Mouse (Mus musculus) midbrain, embryonic 16.5 days (tissue): ENCODE measurements around the gene Cxcl16. TPM values are rescaled to one million over a fixed set of nuclear protein-coding genes. Genes with fewer than 3 reads are reported as not detected.

Source experiments
- ATAC-seq: fragments of 200-750 bp; cut with Nextera tagmentation; 2 replicates; pipeline ENCODE4 v1.8.0; 2017; ENCODE audit warnings: moderate TSS enrichment
- H3K27ac ChIP-seq: fragments of 300-500 bp; sonication (generic); 2 replicates; pipeline ENCODE4 v1.5.1; 2014; ENCODE audit warnings: mild to moderate bottlenecking, low read length, mixed read lengths
- H3K27me3 ChIP-seq: fragments of 300-500 bp; sonication (generic); 2 replicates; pipeline ENCODE4 v1.6.1; 2014; ENCODE audit warnings: low read depth, low read length, mixed read lengths; ENCODE audit not compliant: control insufficient read depth, insufficient read depth
- H3K36me3 ChIP-seq: fragments of 300-500 bp; sonication (generic); 2 replicates; pipeline ENCODE4 v1.6.1; 2014; ENCODE audit warnings: mild to moderate bottlenecking, low read length, moderate library complexity, mixed read lengths; ENCODE audit not compliant: control insufficient read depth, insufficient read depth
- H3K4me1 ChIP-seq: fragments of 300-500 bp; sonication (generic); 2 replicates; pipeline ENCODE4 v1.6.1; 2014; ENCODE audit warnings: mild to moderate bottlenecking, low read length, mixed read lengths; ENCODE audit not compliant: control insufficient read depth, insufficient read depth
- H3K4me2 ChIP-seq: fragments of 300-500 bp; sonication (generic); 2 replicates; pipeline ENCODE4 v1.6.1; 2014; ENCODE audit warnings: mild to moderate bottlenecking, low read length, mixed read lengths
- H3K4me3 ChIP-seq: fragments of 300-500 bp; sonication (generic); 2 replicates; pipeline ENCODE4 v1.5.1; 2014; ENCODE audit warnings: low read depth, mild to moderate bottlenecking, low read length, moderate library complexity, mixed read lengths
- H3K9ac ChIP-seq: fragments of 300-500 bp; sonication (generic); 2 replicates; pipeline ENCODE4 v1.6.1; 2014; ENCODE audit warnings: low read depth, low read length, mixed read lengths
- H3K9me3 ChIP-seq: fragments of 300-500 bp; sonication (generic); replicated peaks from 2 replicates; pipeline ENCODE4 v1.6.1; 2014; ENCODE audit warnings: mild to moderate bottlenecking, low read length, mixed read lengths; ENCODE audit not compliant: control insufficient read depth, poor library complexity, severe bottlenecking
- WGBS: fragments of 180-500 bp; shearing (Covaris S2); extraction: QIAGEN DNeasy Blood & Tissue Kit; methylation state at CpG from one replicate; pipeline ENCODE4 v1.1.7; 2014; 5-methylcytosine and 5-hydroxymethylcytosine counted together
- polyA plus RNA-seq: library from polyadenylated mRNA; unstranded; fragments of >200 nt; fragmentation: Nextera tagmentation; extraction: Ambion mirVana; gene quantifications from 2 replicates; pipeline ENCODE4 v1.2.1, GENCODE M21; 2015

Gene Cxcl16
- polyA plus RNA-seq, 1 experiment from 2014 or later = 2.6 TPM

GRCm38 (mm10) chr11:70465211-70465610 lies 5.4 kb upstream of the Cxcl16 start:
- WGBS = 25% methylated on average over 16 of the region's 16 CpGs
- H3K9ac ChIP-seq = no peak overlapping the region

DNA sequence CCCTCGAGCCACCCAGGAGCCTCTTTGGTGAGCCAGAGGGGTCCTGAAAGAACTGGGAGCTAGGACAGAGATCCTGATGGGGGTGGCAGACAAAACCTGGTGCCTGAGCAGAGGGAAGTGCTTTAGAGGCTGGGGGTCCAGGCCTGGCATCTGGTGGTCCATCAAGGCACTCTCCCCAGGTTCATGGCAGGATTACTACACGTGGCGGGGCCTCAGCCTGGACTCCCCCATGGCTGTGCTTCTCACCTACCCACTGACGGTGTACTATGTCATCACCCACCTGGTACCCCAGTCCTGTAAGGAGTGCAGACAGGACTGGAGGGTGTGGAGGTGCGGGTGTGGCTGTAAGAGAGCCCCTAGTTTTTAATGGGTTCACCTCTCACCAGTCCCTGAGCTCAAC lies 4.2 kb upstream of the Cxcl16 start:
- H3K4me2 ChIP-seq = no peak overlapping the region
- H3K9ac ChIP-seq = no peak overlapping the region
- no peaks in the 10 kb centered on the region for H3K36me3 ChIP-seq
- peaks cover 8% of the 10 kb centered on the region for H3K4me1 ChIP-seq
- H3K4me3 ChIP-seq = no peak overlapping the region
- H3K27ac ChIP-seq = no peak overlapping the region
- no peak for ATAC-seq
- H3K9me3 ChIP-seq = no peaks in the 10 kb centered on the region; the same call in 1 of the 2 replicates
- peaks cover 28% of the 10 kb centered on the region for H3K27me3 ChIP-seq
- 80% methylated on average over 5 of the region's 5 CpGs for WGBS

More at GRCm38 (mm10) chr11:70465211-70465610, 5.4 kb upstream of the Cxcl16 start:
- H3K4me3 ChIP-seq = 0 out of 2 replicates have a peak overlapping the region, but pooled peaks have one; percentile 4
- H3K4me1 ChIP-seq = peaks cover 3% of the 10 kb centered on the region; the same call in 1 of the 2 replicates
- peak overlapping the region; percentile 35 for H3K4me2 ChIP-seq
- no peak overlapping the region for H3K27ac ChIP-seq
- H3K27me3 ChIP-seq = peaks cover 16% of the 10 kb centered on the region
- H3K36me3 ChIP-seq = no peaks in the 10 kb centered on the region
- no peaks in the 10 kb centered on the region; the same call in 1 of the 2 replicates for H3K9me3 ChIP-seq
- ATAC-seq = no peak

DNA sequence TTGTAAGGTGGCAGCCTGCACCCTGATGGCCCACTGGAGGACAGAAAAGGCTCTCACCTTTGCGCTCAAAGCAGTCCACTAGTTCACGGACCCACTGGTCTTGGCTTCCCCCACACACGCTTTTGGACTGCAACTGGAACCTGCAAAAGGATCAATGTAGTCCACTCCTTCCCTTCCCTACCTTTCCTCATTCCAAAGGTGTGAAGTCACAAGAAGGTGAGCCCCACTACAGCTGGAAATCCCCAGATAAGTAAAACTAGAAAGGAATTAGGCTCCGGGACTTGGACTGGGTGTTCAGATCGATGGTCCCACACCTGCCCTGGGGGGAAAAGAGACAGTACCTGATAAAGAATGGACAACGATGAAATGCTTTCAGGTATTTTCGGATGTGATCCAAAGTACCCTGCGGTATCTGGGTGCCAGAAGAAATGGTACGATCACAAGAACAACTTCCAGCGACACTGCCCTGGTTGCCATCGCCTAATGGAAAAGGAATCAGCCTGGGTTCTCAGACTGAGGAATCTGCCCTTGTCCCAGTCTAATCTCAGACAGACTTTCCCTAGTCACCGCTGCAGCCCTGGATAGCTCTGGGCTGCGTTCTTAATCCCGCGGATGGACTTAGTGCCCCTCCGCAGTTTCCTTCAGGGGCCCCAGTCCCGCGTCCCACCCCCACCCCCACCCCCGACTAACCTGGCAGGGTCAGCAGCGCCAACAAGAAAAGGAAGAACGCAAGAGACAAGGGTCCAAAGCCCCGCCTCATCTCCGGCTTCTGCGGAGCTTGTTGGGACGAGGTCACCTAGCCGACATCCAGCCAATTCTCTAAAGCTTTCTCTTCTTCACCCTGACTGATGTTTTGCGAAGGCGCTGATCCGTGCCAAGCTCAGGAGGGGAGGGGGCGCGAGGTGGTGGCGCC lies 840 bp downstream of the Cxcl16 start, which contains the start of gene Zmynd15:
TSS of gene Zmynd15 (plus strand) at position 746 of the 913 bp plus-strand sequence.
- Histone ChIP-seq H3K4me3 (peak within 1 kb of the TSS; percentile 37), H3K9ac (peak within 1 kb of the TSS; percentile 64), H3K4me2 (peak within 1 kb of the TSS; percentile 72), H3K27me3 (peaks cover 24% of the 10 kb centered on the region), H3K9me3 (no peaks in the 10 kb centered on the region; the same call in 1 of the 2 replicates), H3K4me1 (peaks cover 5% of the 10 kb centered on the region; the same call in 1 of the 2 replicates), H3K27ac (no peak within 1 kb of the TSS), H3K36me3 (no peaks in the 10 kb centered on the region)
- no peak for ATAC-seq
- 20% methylated on average over 32 of the region's 32 CpGs for WGBS

GRCm38 (mm10) chr11:70453261-70454044 lies 6.3 kb downstream of the Cxcl16 start:
- H3K27ac ChIP-seq = no peak overlapping the region
- no peak overlapping the region for H3K9ac ChIP-seq
- H3K27me3 ChIP-seq = peaks cover under 1% of the 10 kb centered on the region
- no peaks in the 10 kb centered on the region for H3K36me3 ChIP-seq
- peaks cover 15% of the 10 kb centered on the region for H3K4me1 ChIP-seq
- no peaks in the 10 kb centered on the region for H3K9me3 ChIP-seq
- no peak for ATAC-seq
- WGBS = 89% methylated on average over 9 of the region's 9 CpGs
- peak overlapping the region; percentile 76; the same call in 1 of the 2 replicates for H3K4me2 ChIP-seq
- no peak overlapping the region for H3K4me3 ChIP-seq

DNA sequence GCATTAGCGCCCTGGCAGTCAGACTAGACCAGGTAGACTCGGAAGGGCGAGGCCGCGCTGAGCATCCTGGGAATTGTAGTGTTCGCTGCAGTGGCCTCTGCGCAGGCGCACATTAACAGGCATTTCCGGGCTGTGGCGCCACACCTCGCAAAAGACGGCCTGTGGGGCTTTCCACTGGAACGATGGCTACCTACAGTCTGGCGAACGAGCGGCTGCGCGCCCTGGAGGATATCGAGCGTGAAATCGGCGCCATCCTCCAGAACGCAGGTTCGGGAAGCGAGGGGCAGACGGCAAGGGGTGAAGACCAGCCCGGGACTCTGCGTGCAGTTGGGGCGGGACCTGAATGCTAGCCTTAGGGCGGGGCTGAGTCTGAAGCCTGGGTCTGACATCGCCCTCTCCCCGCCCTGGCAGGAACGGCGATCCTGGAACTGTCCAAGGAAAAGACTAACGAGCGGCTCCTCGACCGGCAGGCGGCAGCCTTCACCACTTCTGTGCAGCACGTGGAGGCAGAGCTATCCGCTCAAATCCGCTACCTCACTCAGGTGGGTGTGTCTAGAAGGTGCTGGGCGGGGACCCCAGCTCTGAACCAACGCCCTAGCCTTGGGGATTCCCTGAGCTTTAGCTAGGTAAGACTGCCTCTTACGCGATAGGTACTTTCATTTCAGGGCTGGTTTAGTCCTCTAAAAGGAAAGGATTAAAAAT lies 7.8 kb downstream of the Cxcl16 start, which contains the start of gene Med11:
TSS of gene Med11 (plus strand) at position 123 of the 702 bp plus-strand sequence.
- Histone ChIP-seq H3K9ac (peak within 1 kb of the TSS; percentile 90), H3K27ac (peak within 1 kb of the TSS; percentile 98), H3K27me3 (no peaks in the 10 kb centered on the region), H3K36me3 (no peaks in the 10 kb centered on the region), H3K4me1 (peaks cover 15% of the 10 kb centered on the region), H3K9me3 (no peaks in the 10 kb centered on the region), H3K4me3 (peak within 1 kb of the TSS; percentile 71), H3K4me2 (peak within 1 kb of the TSS; percentile 76)
- peak; percentile 96 for ATAC-seq
- WGBS = under 1% methylated on average over 46 of the region's 46 CpGs

DNA sequence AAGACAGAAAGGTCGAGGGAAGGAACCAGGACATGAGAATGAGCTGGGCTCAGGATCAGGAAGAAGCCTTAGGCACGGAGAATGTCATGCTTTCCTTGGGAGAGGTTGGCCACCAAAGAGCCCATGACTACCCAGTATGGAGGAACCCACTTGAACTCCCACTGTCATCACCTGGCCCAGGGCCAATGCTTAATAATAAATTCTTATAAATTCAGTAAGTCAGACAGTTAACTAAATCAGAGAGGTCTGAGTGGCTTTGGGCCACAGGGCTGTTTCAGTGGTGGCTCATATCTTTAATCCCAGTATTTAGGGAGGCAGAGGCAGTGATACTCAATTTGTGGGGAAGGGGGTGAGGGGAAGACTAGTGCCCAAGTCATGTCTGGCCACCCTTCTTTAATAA lies 8.9 kb downstream of the Cxcl16 start:
- H3K27me3 ChIP-seq = no peaks in the 10 kb centered on the region
- no peak overlapping the region for H3K9ac ChIP-seq
- ATAC-seq = no peak
- H3K27ac ChIP-seq = no peak overlapping the region
- H3K4me2 ChIP-seq = no peak overlapping the region
- peaks cover 15% of the 10 kb centered on the region for H3K4me1 ChIP-seq
- H3K36me3 ChIP-seq = no peaks in the 10 kb centered on the region
- H3K9me3 ChIP-seq = no peaks in the 10 kb centered on the region
- 83% methylated on average over 2 of the region's 2 CpGs for WGBS
- H3K4me3 ChIP-seq = no peak overlapping the region

GRCm38 (mm10) chr11:70447373-70447772 lies 12.4 kb downstream of the Cxcl16 start:
- Histone ChIP-seq H3K4me3 (no peak overlapping the region), H3K4me2 (no peak overlapping the region), H3K27ac (no peak overlapping the region), H3K4me1 (peaks cover 5% of the 10 kb centered on the region; the same call in 1 of the 2 replicates), H3K9ac (no peak overlapping the region), H3K27me3 (no peaks in the 10 kb centered on the region), H3K9me3 (no peaks in the 10 kb centered on the region), H3K36me3 (0 out of 2 replicates have a peak, but pooled peaks cover under 1% of the 10 kb centered on the region)
- ATAC-seq = no peak
- WGBS = 81% methylated on average over 1 of the region's 1 CpGs

DNA sequence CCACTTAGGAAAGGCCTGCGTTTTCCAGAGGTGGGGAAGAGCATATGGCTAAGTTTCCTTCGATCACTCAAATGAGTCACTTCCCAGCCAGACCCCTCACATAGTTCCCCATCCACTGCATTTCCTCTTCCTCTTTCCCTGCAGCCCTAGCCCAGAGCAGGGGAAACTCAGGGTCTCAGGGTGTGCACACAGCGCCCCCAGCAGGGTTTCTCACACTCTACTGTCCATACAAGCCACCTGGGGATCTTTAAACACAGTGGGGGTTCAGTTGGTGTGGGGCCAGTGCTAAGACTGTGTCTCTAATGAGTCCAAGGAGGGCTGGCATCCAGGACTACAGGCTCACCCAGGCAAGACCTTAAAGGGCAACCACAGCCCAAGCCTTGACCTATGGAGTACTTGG lies 13.0 kb downstream of the Cxcl16 start:
- Histone ChIP-seq H3K4me1 (peaks cover 3% of the 10 kb centered on the region; the same call in 1 of the 2 replicates), H3K4me2 (no peak overlapping the region), H3K9me3 (no peaks in the 10 kb centered on the region), H3K27me3 (no peaks in the 10 kb centered on the region), H3K36me3 (0 out of 2 replicates have a peak, but pooled peaks cover 4% of the 10 kb centered on the region), H3K4me3 (no peak overlapping the region), H3K27ac (no peak overlapping the region), H3K9ac (no peak overlapping the region)
- WGBS = 39% methylated on average over 3 of the region's 3 CpGs
- ATAC-seq = no peak
